Mouse (Mus musculus) MEL (cell line): ENCODE data around the gene Brip1. TPM values are rescaled to one million over a fixed set of nuclear protein-coding genes. Genes with fewer than 3 reads are reported as not detected.

Experiments
- DNase-seq: peaks from one replicate; pipeline ENCODE4 v3.0.0; 2011; ENCODE audit warnings: low read depth, low spot score
- H3K27ac ChIP-seq: 2 replicates; pipeline ENCODE4 v1.5.1; 2012; ENCODE audit warnings: low read depth, mild to moderate bottlenecking, control low read depth, low read length, moderate library complexity; ENCODE audit not compliant: control insufficient read depth
- H3K27me3 ChIP-seq, 2 experiments: fragments of 150-350 bp in 1 of 2; sonication (generic) in 1 of 2; 2 replicates each; pipeline ENCODE4 v1.6.1; 2012; ENCODE audit warnings: low read length in 2 of 2, mild to moderate bottlenecking in 2 of 2, improper control_type of control experiment in 1 of 2, moderate library complexity in 1 of 2; ENCODE audit not compliant: insufficient read depth in 2 of 2, control insufficient read depth in 1 of 2
- H3K36me3 ChIP-seq, 2 experiments: 2 replicates each; pipeline ENCODE4 v1.6.1; 2012 to 2014; ENCODE audit warnings: low read length in 2 of 2, improper control_type of control experiment in 1 of 2, inconsistent platforms in 1 of 2, mild to moderate bottlenecking in 1 of 2; ENCODE audit not compliant: insufficient read depth in 2 of 2, control insufficient read depth in 1 of 2
- H3K4me1 ChIP-seq, 2 experiments: fragments of 150-350 bp in 1 of 2; sonication (generic) in 1 of 2; 2 replicates each; pipeline ENCODE4 v1.6.1; 2012; ENCODE audit warnings: low read length in 2 of 2, improper control_type of control experiment in 1 of 2, mild to moderate bottlenecking in 1 of 2; ENCODE audit not compliant: insufficient read depth in 2 of 2, control insufficient read depth in 1 of 2
- H3K4me3 ChIP-seq, 2 experiments: fragments of 150-350 bp in 1 of 2; sonication (generic) in 1 of 2; 2 replicates each; pipeline ENCODE4 v1.5.1; 2012; ENCODE audit warnings: low read depth in 2 of 2, low read length in 2 of 2, mild to moderate bottlenecking in 2 of 2, moderate library complexity in 2 of 2, control low read depth in 1 of 2, improper control_type of control experiment in 1 of 2; ENCODE audit not compliant: control insufficient read depth in 1 of 2, insufficient read depth in 1 of 2
- H3K79me2 ChIP-seq: 2 replicates; pipeline ENCODE4 v1.6.1; 2012; ENCODE audit warnings: mild to moderate bottlenecking, low read length, moderate library complexity; ENCODE audit not compliant: control insufficient read depth, poor library complexity, insufficient read depth
- H3K9ac ChIP-seq: 2 replicates; pipeline ENCODE4 v1.6.1; 2012; ENCODE audit warnings: low read depth, mild to moderate bottlenecking, control low read depth, low read length, moderate library complexity; ENCODE audit not compliant: control insufficient read depth, poor library complexity, severe bottlenecking
- H3K9me3 ChIP-seq: fragments of 150-350 bp; sonication (generic); replicated peaks from 2 replicates; pipeline ENCODE4 v1.6.1; 2012; ENCODE audit warnings: mild to moderate bottlenecking, low read length, improper control_type of control experiment, moderate library complexity; ENCODE audit not compliant: insufficient read depth
- CTCF ChIP-seq, 3 experiments: IDR thresholded peaks in 2 of 3; conservative IDR thresholded peaks in 1 of 3; 2 replicates each; pipeline ENCODE4 v1.5.1; 2011 to 2012; ENCODE audit warnings: low read length in 3 of 3, low read depth in 2 of 3, mild to moderate bottlenecking in 2 of 3, improper control_type of control experiment in 1 of 3, inconsistent platforms in 1 of 3, mixed read lengths in 1 of 3, moderate library complexity in 1 of 3; ENCODE audit not compliant: control insufficient read depth in 1 of 3, insufficient read depth in 1 of 3, poor library complexity in 1 of 3, severe bottlenecking in 1 of 3
- EP300 ChIP-seq, 2 experiments: IDR thresholded peaks; 2 replicates each; pipeline ENCODE4 v1.6.1; 2011; ENCODE audit warnings: improper control_type of control experiment in 2 of 2, low read length in 2 of 2, low read depth in 1 of 2, mild to moderate bottlenecking in 1 of 2
- ETS1 ChIP-seq: IDR thresholded peaks from 2 replicates; pipeline ENCODE4 v1.6.1; 2012; ENCODE audit warnings: low read depth, mild to moderate bottlenecking, inconsistent platforms, low read length, improper control_type of control experiment, moderate library complexity
- GATA1 ChIP-seq: IDR thresholded peaks from 2 replicates; pipeline ENCODE4 v1.6.1; 2011; ENCODE audit warnings: low read depth, low read length, improper control_type of control experiment
- HCFC1 ChIP-seq: IDR thresholded peaks from 2 replicates; pipeline ENCODE4 v1.6.1; 2012; ENCODE audit warnings: low read depth, mild to moderate bottlenecking, inconsistent platforms, low read length, improper control_type of control experiment, moderate library complexity
- JUND ChIP-seq: IDR thresholded peaks from 2 replicates; pipeline ENCODE4 v1.6.1; 2011; ENCODE audit warnings: low read depth, mild to moderate bottlenecking, improper control_type of control experiment, low read length
- MAX ChIP-seq: IDR thresholded peaks from 2 replicates; pipeline ENCODE4 v1.6.1; 2011; ENCODE audit warnings: low read length, improper control_type of control experiment
- MEF2A ChIP-seq: IDR thresholded peaks from 2 replicates; pipeline ENCODE4 v1.6.1; 2014; ENCODE audit warnings: low read depth, mild to moderate bottlenecking, inconsistent platforms, low read length, improper control_type of control experiment; ENCODE audit not compliant: poor library complexity, insufficient replicate concordance, severe bottlenecking; ENCODE audit errors: extremely low read depth
- MYB ChIP-seq: IDR thresholded peaks from 2 replicates; pipeline ENCODE4 v1.6.1; 2011; ENCODE audit warnings: mild to moderate bottlenecking, low read depth, low read length, improper control_type of control experiment
- MYC ChIP-seq: IDR thresholded peaks from 2 replicates; pipeline ENCODE4 v1.6.1; 2011; ENCODE audit warnings: low read depth, mild to moderate bottlenecking, low read length, improper control_type of control experiment, moderate library complexity
- POLR2A ChIP-seq, 2 experiments: IDR thresholded peaks; 2 replicates each; pipeline ENCODE4 v1.6.1; 2011 to 2012; ENCODE audit warnings: low read length in 2 of 2, mild to moderate bottlenecking in 2 of 2, control low read depth in 1 of 2, improper control_type of control experiment in 1 of 2, low read depth in 1 of 2, moderate library complexity in 1 of 2; ENCODE audit not compliant: control insufficient read depth in 1 of 2, insufficient read depth in 1 of 2, poor library complexity in 1 of 2
- POLR2AphosphoS2 ChIP-seq: IDR thresholded peaks from 2 replicates; pipeline ENCODE4 v1.6.1; 2011; ENCODE audit warnings: low read length, improper control_type of control experiment
- POLR2AphosphoS5 ChIP-seq: IDR thresholded peaks from 2 replicates; pipeline ENCODE4 v1.6.1; 2012; ENCODE audit warnings: low read depth, borderline replicate concordance, mild to moderate bottlenecking, inconsistent platforms, low read length, moderate library complexity, mixed read lengths
- RCOR1 ChIP-seq: IDR thresholded peaks from 2 replicates; pipeline ENCODE4 v1.6.1; 2012; ENCODE audit warnings: low read depth, mild to moderate bottlenecking, inconsistent platforms, low read length, improper control_type of control experiment
- SIN3A ChIP-seq: IDR thresholded peaks from 2 replicates; pipeline ENCODE4 v1.6.1; 2012; ENCODE audit warnings: low read length, improper control_type of control experiment, inconsistent platforms
- TBP ChIP-seq: IDR thresholded peaks from 2 replicates; pipeline ENCODE4 v1.8.0; 2011; ENCODE audit warnings: low read depth, low read length, improper control_type of control experiment
- TCF12 ChIP-seq: IDR thresholded peaks from 2 replicates; pipeline ENCODE4 v1.6.1; 2014; ENCODE audit warnings: low read depth, mild to moderate bottlenecking, inconsistent platforms, low read length, improper control_type of control experiment, moderate library complexity
- ZC3H11A ChIP-seq: IDR thresholded peaks from 2 replicates; pipeline ENCODE4 v1.6.1; 2012; ENCODE audit warnings: low read depth, mild to moderate bottlenecking, inconsistent platforms, low read length, improper control_type of control experiment
- ZKSCAN1 ChIP-seq: IDR thresholded peaks from 2 replicates; pipeline ENCODE4 v1.6.1; 2012; ENCODE audit warnings: low read depth, mild to moderate bottlenecking, inconsistent platforms, low read length, improper control_type of control experiment, moderate library complexity
- ZNF384 ChIP-seq: IDR thresholded peaks from 2 replicates; pipeline ENCODE4 v1.6.1; 2012; ENCODE audit warnings: low read depth, mild to moderate bottlenecking, inconsistent platforms, low read length, improper control_type of control experiment
- polyA plus RNA-seq, 2 experiments: library from polyadenylated mRNA; stranded (reverse) in 1 of 2; unstranded in 1 of 2; fragments of >175 nt in 1 of 2; fragments of >200 nt in 1 of 2; gene quantifications; 2 replicates each; pipeline versions ENCODE4 v1.2.1 to v1.2.4; 2012; ENCODE audit warnings: low replicate concordance in 2 of 2, low read depth in 1 of 2; ENCODE audit not compliant: insufficient read length in 2 of 2, insufficient read depth in 1 of 2, missing spikeins in 1 of 2
- total RNA-seq: library from RNA; depleted of rRNA; stranded (reverse); fragments of 300-350 nt; gene quantifications from 2 replicates; pipeline ENCODE4 v1.2.3, GENCODE M21; 2012

Brip1 gene
- total and polyA plus RNA-seq, 3 experiments = 13.4 to 20.9 (median 14.9) TPM

DNA sequence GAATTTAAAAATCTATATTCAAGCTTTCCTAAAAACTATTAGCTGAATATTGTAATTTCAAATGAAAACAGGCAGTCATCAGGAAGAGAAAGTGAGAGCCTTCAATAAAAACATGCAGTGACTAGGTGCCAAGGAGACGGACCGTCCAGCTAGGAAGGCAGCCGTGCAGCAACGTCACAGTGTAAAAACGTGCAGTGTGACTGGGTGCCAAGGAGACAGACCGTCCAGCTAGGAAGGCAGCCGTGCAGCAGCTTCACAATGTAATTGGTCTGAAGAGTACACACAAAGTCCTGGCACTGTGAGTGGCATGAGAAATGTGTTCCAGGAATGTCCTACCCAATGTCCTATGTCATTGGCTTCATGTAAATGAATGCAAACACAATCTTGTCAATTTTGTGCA is 124.0 kb downstream of the Brip1 start:
- DNase-seq = no peak
- Histone ChIP-seq H3K27me3 (no peaks in the 10 kb centered on the region), H3K79me2 (no peaks in the 10 kb centered on the region), H3K9me3 (no peaks in the 10 kb centered on the region), H3K9ac (no peak overlapping the region), H3K4me3 (no peak overlapping the region), H3K36me3 (peaks cover 0 to 7% of the 10 kb centered on the region in 2 experiments; a peak in 2 of 4 replicates), H3K4me1 (no peaks in the 10 kb centered on the region), H3K27ac (no peak overlapping the region)
- TF ChIP-seq CTCF (IDR thresholded peaks at IDR 0.05 in 2 of 3, conservative IDR thresholded peaks at IDR 0.05 in 1 of 3; ENCODE audit: control insufficient read depth in 1 of 3, insufficient read depth in 1 of 3, low read depth in 2 of 3, low read length in 3 of 3, poor library complexity in 1 of 3, severe bottlenecking in 1 of 3) (no peak), SIN3A (no peak), POLR2AphosphoS5 (no peak)

DNA sequence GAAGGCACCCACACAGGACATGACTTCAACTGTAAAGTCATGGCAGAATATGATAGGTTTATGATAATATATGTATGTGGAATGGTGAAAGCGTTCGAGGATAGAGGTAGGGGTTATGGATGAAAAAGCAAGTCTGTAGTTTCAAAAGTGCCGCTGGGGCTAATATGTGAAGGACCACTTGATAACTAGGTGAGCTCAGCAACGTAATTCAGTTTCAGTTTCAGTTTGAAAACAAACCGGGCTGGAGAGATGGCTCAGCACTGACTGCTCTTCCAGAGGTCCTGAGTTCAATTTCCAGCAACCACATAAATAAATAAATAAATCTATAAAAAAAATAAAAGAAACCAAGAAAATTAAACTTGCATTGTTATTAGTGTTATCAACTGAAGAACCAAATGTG is 124.6 kb downstream of the Brip1 start:
- no peak overlapping the region for H3K4me3 ChIP-seq
- no peak overlapping the region for H3K9ac ChIP-seq
- no peak overlapping the region for H3K27ac ChIP-seq
- no peaks in the 10 kb centered on the region for H3K27me3 ChIP-seq
- H3K4me1 ChIP-seq = no peaks in the 10 kb centered on the region
- TF ChIP-seq POLR2AphosphoS2 = no peak
- no peak for TF ChIP-seq ZNF384
- no peak for TF ChIP-seq MYC
- no peak for TF ChIP-seq ZKSCAN1
- TF ChIP-seq HCFC1 = no peak
- no peak for TF ChIP-seq TBP
- TF ChIP-seq MAX = no peak
- TF ChIP-seq ZC3H11A = no peak
- TF ChIP-seq EP300 (IDR thresholded peaks at IDR 0.05; ENCODE audit: low read depth in 1 of 2, low read length in 2 of 2) = no peak
- no peak for TF ChIP-seq MYB
- TF ChIP-seq ETS1 = no peak
- no peak for TF ChIP-seq MEF2A
- TF ChIP-seq JUND = no peak
- TF ChIP-seq RCOR1 = no peak
- TF ChIP-seq GATA1 = no peak
- TF ChIP-seq TCF12 = no peak
- TF ChIP-seq POLR2A (IDR thresholded peaks at IDR 0.05; ENCODE audit: control insufficient read depth in 1 of 2, insufficient read depth in 1 of 2, low read depth in 1 of 2, low read length in 2 of 2, poor library complexity in 1 of 2) = no peak
- H3K36me3 ChIP-seq = peaks cover 0 to 7% of the 10 kb centered on the region in 2 experiments; a peak in 2 of 4 replicates
- H3K79me2 ChIP-seq = no peaks in the 10 kb centered on the region
- DNase-seq = no peak
- H3K9me3 ChIP-seq = no peaks in the 10 kb centered on the region
